Comparison of ENCODE assay signal across 23 mouse cellular contexts in the genomic region with DNA sequence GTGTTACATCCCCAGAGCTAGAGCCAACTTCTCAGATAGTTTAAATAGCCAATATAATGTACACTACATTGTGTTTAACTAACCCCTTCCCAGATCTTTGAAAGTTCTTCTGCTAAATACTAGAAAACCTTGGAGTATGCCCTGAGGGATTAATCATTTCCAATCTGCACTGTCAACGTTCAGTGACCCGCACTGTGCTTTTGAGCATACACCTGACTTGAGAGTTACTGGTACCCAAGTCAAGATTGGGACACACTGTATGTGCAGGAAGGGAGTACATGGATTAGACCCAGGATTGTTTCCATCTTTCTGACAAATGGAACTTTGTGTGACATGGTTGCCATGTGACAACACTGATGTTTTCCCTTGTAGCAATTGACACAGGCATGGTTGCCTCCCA. TPM values are rescaled to one million over a fixed set of nuclear protein-coding genes. Genes with fewer than 3 reads are reported as not detected.
DNase-seq lines count a peak whose midpoint lies in the region; ATAC-seq lines count a peak whose summit lies in the region.
"Had no signal": no experiment of that assay in that cellular context is flagged by ENCODE, and none has a peak within 500 bp of the region (broad histone marks: within the 10 kb centered on the region; RNA-seq: fewer than 3 reads in every experiment).

No protein-coding gene starts in this region.

- no peak overlapping the region for H3K27ac ChIP-seq in kidney, embryonic 14.5 days (ENCODE audit: low read depth, low read length)
- peak overlapping the region; percentile 55; the same call in 1 of the 2 replicates for H3K27ac ChIP-seq in liver, embryonic 16.5 days (ENCODE audit: low read length)
- H3K27ac ChIP-seq in liver, embryonic 12.5 days = no peak overlapping the region
- H3K27ac ChIP-seq: forebrain, embryonic 10.5 days; forebrain, embryonic 13.5 days; hindbrain, embryonic 10.5 days; hindbrain, embryonic 13.5 days had no signal

- no peak overlapping the region for H3K4me3 ChIP-seq in kidney, embryonic 14.5 days (ENCODE audit: low read length)
- no peak overlapping the region for H3K4me3 ChIP-seq in liver, embryonic 16.5 days (ENCODE audit: low read depth, low read length)
- H3K4me3 ChIP-seq in liver, embryonic 12.5 days = no peak overlapping the region
- H3K4me3 ChIP-seq: forebrain, embryonic 10.5 days; forebrain, embryonic 13.5 days; hindbrain, embryonic 10.5 days; hindbrain, embryonic 13.5 days had no signal

- H3K9me3 ChIP-seq in kidney, embryonic 14.5 days (ENCODE audit: control insufficient read depth, low read length) = no peaks in the 10 kb centered on the region
- no peaks in the 10 kb centered on the region for H3K9me3 ChIP-seq in liver, embryonic 16.5 days (replicated peaks; ENCODE audit: control insufficient read depth, low read length)
- H3K9me3 ChIP-seq in liver, embryonic 12.5 days (replicated peaks) = no peaks in the 10 kb centered on the region
- H3K9me3 ChIP-seq: forebrain, embryonic 10.5 days; forebrain, embryonic 13.5 days; hindbrain, embryonic 10.5 days; hindbrain, embryonic 13.5 days had no signal

- peak; percentile 50 for DNase-seq in heart, adult 11 months
- no peak for DNase-seq in heart, postnatal 10 days
- peak; percentile 7 to 14 for DNase-seq in kidney, postnatal 36 days
- DNase-seq: adrenal gland, adult 8-10 months; adrenal gland, postnatal 25 days; cerebellum, adult 11-12 months; cerebellum, adult 8-10 months; cerebellum, postnatal 10 days; cerebellum, postnatal 36 days; gastrocnemius, postnatal 10 days; gastrocnemius, postnatal 36 days; heart, postnatal 36 days had no signal

- no peaks in the 10 kb centered on the region for H3K36me3 ChIP-seq in kidney, embryonic 14.5 days (ENCODE audit: control insufficient read depth, insufficient read depth, low read length)
- H3K36me3 ChIP-seq in liver, embryonic 16.5 days (ENCODE audit: control insufficient read depth, insufficient read depth) = no peaks in the 10 kb centered on the region
- no peaks in the 10 kb centered on the region for H3K36me3 ChIP-seq in liver, embryonic 12.5 days
- H3K36me3 ChIP-seq: forebrain, embryonic 10.5 days; hindbrain, embryonic 10.5 days; hindbrain, embryonic 13.5 days had no signal

- no peaks in the 10 kb centered on the region for H3K4me1 ChIP-seq in kidney, embryonic 14.5 days (ENCODE audit: control insufficient read depth, insufficient read depth, low read length)
- H3K4me1 ChIP-seq in liver, embryonic 16.5 days (ENCODE audit: control insufficient read depth, low read depth, low read length) = no peaks in the 10 kb centered on the region
- H3K4me1 ChIP-seq in liver, embryonic 12.5 days = no peaks in the 10 kb centered on the region
- H3K4me1 ChIP-seq: forebrain, embryonic 13.5 days; hindbrain, embryonic 13.5 days had no signal

- no peak for ATAC-seq in kidney, embryonic 14.5 days (ENCODE audit: low FRiP score, low TSS enrichment)
- peak; percentile 76 for ATAC-seq in liver, embryonic 16.5 days (ENCODE audit: low read depth)
- no peak for ATAC-seq in liver, embryonic 12.5 days
- ATAC-seq: activated CD4-positive, CD25-positive, alpha-beta regulatory T cell, adult 4 months; forebrain, embryonic 13.5 days; forebrain, embryonic 16.5 days; hindbrain, embryonic 16.5 days had no signal

- no peak overlapping the region for H3K4me2 ChIP-seq in kidney, embryonic 14.5 days (replicated peaks; ENCODE audit: low read depth, low read length)
- 0 out of 2 replicates have a peak overlapping the region, but pooled peaks have one; percentile 13 for H3K4me2 ChIP-seq in liver, embryonic 16.5 days (ENCODE audit: low read depth, low read length)
- no peak overlapping the region for H3K4me2 ChIP-seq in liver, embryonic 12.5 days
- H3K4me2 ChIP-seq: forebrain, embryonic 13.5 days; heart, embryonic 11.5 days; hindbrain, embryonic 13.5 days had no signal

- H3K27me3 ChIP-seq in kidney, embryonic 14.5 days (ENCODE audit: control insufficient read depth, insufficient read depth, low read length) = no peaks in the 10 kb centered on the region
- no peaks in the 10 kb centered on the region for H3K27me3 ChIP-seq in liver, embryonic 16.5 days (ENCODE audit: control insufficient read depth, insufficient read depth, low read depth, low read length)
- no peaks in the 10 kb centered on the region for H3K27me3 ChIP-seq in liver, embryonic 12.5 days (replicated peaks)
- H3K27me3 ChIP-seq: forebrain, embryonic 13.5 days; hindbrain, embryonic 13.5 days had no signal

- intact Hi-C loops in heart, postnatal 10 days (cut with DNase I) = no loop called here

- 74% methylated on average over 2 of the region's 2 CpGs for WGBS in kidney, embryonic 14.5 days
- WGBS in liver, embryonic 16.5 days (ENCODE audit: insufficient replicate concordance) = 56% methylated on average over 2 of the region's 2 CpGs
- WGBS in liver, embryonic 12.5 days (ENCODE audit: insufficient replicate concordance) = 61% methylated on average over 2 of the region's 2 CpGs

- no peak overlapping the region for H3K9ac ChIP-seq in kidney, embryonic 14.5 days (ENCODE audit: low read depth, low read length)
- H3K9ac ChIP-seq in liver, embryonic 16.5 days (ENCODE audit: low read depth, low read length) = no peak overlapping the region
- no peak overlapping the region for H3K9ac ChIP-seq in liver, embryonic 12.5 days
- H3K9ac ChIP-seq: forebrain, embryonic 13.5 days; hindbrain, embryonic 13.5 days had no signal

RNA-seq across cellular contexts. Expression of a gene that starts 33.5 kb away (rescaled TPM):
- 10 to 100 TPM; 21.1 to 24.9 TPM for total RNA-seq in heart, postnatal 10 days (2021)
- polyA plus RNA-seq in kidney, embryonic 14.5 days (2014; fragmentation: Nextera tagmentation; extraction: Ambion mirVana) = 6.4 and 7.1 TPM in 2 replicates
- polyA plus RNA-seq in liver, embryonic 16.5 days (2015; fragmentation: Nextera tagmentation; extraction: Ambion mirVana) = 8.7 and 10.6 TPM in 2 replicates
- 2.4 and 2.7 TPM in 2 replicates for polyA plus RNA-seq in liver, embryonic 12.5 days (2016; fragmentation: Nextera tagmentation; extraction: Ambion mirVana)

Comparison
In these comparisons a context has a peak if more than half of its experiments do, and no peak if none do; other contexts are left out.
1. DNase-seq: peak in heart, adult 11 months (single experiment) and kidney, postnatal 36 days (2 of 2); none in heart, postnatal 10 days (0 of 2).